Mouse (Mus musculus) layer of hippocampus, adult 18-20 months (tissue): ENCODE measurements around the gene Prex1. TPM values are rescaled to one million over a fixed set of nuclear protein-coding genes. Genes with fewer than 3 reads are reported as not detected.

Experiments
- DNase-seq, 2 experiments: peaks; one replicate each; pipeline ENCODE4 v3.0.0; 2022; ENCODE audit warnings: low spot score in 2 of 2
- total RNA-seq, 2 experiments: library from RNA; stranded (reverse); gene quantifications; 2 replicates each; pipeline ENCODE4 v1.2.3; 2021

Gene Prex1
- total RNA-seq, 2 experiments from 2014 or later = 67.8 to 68.8 TPM

DNA sequence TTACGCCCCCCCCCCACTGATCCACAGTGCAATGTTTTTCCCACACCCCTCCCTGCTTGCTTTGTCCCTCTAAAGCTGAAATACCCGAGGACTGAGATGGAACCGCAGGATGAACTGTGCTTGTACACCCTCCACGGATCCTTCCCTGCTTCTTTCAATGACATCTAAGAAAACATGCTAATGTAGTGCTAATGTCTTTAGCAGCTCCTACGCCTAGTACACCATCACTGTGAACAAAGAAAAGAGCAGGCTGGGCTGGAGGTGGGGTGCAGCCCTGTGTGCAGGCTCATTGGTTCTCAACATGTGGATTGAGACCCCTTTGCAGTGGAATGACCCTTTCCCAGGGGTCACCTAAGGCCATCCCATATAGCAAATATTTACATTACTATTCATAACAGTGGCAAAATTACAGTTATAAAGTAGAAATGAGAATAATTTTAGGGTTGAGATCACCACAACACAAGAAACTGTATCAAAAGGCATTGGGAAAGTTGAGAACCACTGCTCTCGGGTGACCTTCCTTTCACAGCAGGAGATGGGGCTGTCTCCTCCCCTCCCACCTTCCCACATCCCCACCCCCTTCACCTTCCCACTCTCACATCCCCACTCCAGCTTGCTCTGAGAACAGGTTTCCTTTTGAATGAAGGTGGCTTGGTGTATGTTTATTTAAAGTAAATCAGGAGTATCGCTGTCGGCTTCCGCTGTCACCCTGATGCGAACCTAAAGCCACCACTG lies 190.3 kb downstream of the Prex1 start:
- no peak for DNase-seq

DNA sequence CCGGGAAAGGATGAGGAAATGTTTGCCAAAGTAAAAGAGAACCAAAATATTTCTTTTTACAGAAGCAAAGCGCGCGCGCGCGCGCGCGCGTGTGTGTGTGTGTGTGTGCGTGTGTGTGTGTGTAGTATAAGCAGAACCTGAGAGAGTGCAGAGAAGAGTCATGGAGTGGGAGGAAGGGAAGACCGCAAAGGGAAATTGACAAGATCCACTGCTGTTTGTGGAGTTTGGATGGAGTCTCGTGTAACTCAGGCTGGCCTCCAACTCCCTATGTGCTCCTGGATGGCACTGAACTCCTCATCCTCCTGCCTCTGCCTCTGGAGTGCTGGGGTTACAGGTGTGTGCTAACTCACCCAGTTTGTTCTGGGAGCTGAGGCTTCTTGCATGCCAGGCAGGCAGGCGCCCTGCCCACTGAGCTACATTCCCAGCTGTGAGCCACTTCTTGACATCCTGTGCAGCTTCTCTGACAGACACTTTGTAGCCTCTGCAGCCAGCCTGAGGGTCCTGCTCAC lies 191.0 kb downstream of the Prex1 start:
- no peak for DNase-seq

DNA sequence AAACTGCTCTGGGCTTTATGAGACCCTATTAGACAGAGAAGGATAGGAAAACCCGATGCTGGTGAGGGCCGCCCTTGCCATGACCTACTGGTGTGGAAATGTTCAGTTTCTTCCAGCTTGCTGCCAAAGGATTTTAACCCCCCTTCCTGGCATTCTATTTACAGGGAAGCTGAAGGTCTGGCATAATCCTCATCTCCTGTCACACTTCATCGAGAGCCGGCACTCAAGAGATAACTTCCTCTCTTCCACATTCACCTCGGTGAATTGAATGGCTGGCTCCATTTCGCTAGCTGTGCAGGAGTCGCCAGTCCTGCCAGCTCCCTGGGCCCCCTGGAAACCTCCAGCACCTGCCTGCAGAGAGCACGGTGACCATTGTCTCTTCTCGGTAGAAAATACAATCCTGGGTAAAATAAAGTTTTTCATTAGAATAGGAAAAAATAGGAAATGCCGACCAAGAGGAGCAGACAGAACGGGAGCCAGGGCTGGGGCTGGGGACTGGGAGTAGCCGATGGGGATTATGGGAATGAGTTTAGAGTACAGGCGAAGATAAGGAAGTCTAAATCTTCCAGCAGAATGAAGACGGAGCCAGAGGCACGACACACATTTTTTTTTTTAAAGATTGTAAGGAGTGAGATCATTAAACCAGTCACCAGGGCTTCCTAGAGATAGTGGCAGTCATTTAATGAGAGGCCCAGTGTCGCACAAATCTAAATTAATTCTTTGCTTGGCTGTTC lies 191.6 kb downstream of the Prex1 start:
- no peak for DNase-seq

DNA sequence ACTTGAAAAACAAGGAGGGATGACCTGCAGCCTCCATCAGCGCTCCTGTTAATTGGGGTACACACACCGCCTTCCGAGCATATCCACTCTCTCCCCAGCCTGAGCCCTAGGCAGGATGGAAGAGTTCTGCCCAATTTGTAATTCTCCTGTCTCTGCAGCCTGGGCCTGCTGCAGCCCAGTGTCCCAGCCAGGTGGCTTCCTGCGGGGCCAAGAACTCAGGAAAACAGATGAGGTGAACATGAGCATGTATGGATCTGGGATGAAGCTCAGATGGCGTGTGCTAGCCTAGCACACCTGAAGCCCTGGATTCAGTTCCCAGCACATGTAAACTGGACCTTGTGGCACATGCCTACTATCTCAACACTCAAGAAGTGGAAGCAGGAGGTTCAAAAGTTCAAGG lies 192.2 kb downstream of the Prex1 start:
- no peak for DNase-seq

DNA sequence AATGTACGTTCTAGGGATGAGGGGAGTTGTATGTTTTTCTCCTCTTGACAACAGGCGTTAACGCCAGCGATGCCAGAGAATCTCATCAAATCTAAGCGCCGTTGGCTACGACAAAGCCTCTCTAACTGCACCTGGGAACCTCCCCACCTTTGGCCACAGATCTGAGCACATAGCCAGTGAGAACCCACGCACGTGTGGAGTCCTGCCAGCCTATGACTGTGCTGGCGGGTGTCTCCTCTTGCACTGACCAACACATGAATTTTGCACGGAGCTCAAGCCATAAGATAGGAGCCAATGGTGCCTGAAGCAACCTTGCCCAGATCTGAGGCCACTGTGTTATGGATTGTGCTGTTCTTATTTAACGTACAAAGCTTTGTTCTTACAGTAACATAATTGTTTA lies 193.1 kb downstream of the Prex1 start:
- DNase-seq = no peak

DNA sequence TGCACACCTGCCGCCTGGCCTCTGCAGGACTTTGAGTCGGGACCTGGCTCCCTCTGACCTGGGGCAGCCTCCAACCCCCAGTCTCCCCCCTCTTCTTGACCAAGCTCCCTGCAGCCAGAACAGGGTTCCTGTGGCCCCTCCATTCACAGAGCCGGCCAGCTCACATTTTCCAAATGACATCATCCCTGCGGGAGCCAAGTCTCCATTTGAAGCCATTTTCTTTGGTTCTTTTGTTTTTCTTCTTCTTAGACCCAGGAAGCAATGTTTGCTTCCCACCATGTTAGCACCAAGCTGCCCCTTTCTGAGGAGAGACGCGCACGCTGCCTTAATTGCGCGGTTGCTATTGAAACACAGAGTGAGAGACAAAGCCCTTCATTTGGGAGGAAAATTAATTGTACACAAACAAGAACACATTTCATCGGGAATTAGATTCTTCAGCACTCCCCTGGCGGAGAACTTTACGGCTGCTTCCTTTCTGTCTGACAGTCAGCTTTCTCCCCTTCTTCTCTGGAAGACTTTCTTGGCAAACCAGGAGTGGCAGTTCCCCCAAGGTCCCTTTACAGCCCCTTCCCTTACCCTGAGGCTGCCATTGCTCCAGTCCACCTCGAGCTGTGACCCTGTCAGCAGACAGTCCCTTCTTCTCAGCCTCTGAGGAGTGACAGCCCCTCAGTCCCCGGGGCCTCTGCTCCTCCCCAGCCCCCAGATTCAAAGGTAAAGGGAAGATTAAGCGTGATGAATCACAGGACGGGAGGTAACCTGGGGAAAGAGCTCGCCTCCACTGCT lies 196.0 kb downstream of the Prex1 start:
- peak; percentile 19 to 43 for DNase-seq

DNA sequence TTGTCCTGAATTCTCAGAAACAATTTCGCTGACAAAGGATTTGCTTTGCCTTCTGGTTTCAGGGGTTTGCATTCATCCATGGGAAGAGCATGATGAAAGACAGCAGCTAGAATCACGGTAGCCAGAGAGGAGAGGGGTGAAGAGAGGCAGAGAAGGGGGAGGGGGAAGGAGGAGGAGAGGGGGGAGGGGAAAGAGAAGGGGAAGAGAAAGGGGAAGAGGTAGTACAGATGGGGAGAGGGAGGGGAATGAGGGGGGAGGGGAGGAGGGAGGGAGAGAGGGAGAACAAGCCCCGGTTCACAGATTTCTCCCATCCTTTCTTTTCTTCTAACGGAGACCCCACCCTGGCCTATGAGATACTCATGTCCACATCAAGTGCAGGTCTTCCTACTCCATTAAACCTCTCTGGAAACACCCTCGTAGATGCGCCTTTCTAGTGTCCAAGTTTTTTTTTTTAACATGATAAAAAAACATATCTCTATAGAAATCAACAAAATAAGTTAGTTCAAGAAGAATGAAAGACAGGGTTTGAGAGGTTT lies 196.7 kb downstream of the Prex1 start:
- no peak for DNase-seq

Other genes with a start within 250 kb of the Prex1 start
- 1 to 10 TPM; 4.5 to 5.2 TPM for gene Trp53rkb, start 78.7 kb upstream of the Prex1 start, total RNA-seq
- gene Arfgef2, start 91.8 kb upstream of the Prex1 start, total RNA-seq = 10 to 100 TPM; 59.4 to 59.5 TPM
- gene Cse1l, start 192.2 kb upstream of the Prex1 start, total RNA-seq = 10 to 100 TPM; 51.3 to 53.9 TPM